Mouse (Mus musculus) stomach, postnatal 0 days (tissue): ENCODE results near the gene Jph4.

Experiments
- CTCF ChIP-seq: IDR thresholded peaks from 2 replicates; pipeline ENCODE4 v1.5.1; 2016; ENCODE audit warnings: antibody characterized with exemption, low read depth, mild to moderate bottlenecking, moderate library complexity
- EP300 ChIP-seq: optimal IDR thresholded peaks from 2 replicates; pipeline ENCODE3; 2016; ENCODE audit warnings: antibody characterized with exemption

- no peak for TF ChIP-seq CTCF
- TF ChIP-seq EP300 = no peak
Measured at GRCm38 (mm10) chr14:55074416-55074815, 42.3 kb downstream of the Jph4 start.
